Mouse (Mus musculus) thymus, adult 2 months (tissue): ENCODE data around the gene Zfp276.

ENCODE experiments used
- CTCF ChIP-seq: fragments of 200-500 bp; IDR thresholded peaks from 2 replicates; pipeline ENCODE4 v1.5.1; 2012; ENCODE audit warnings: mild to moderate bottlenecking, control low read depth, low read length, moderate library complexity, borderline replicate concordance; ENCODE audit not compliant: control insufficient read depth, poor library complexity, insufficient read depth; ENCODE audit errors: extremely low read depth
- POLR2A ChIP-seq: fragments of 200-500 bp; IDR thresholded peaks from 2 replicates; pipeline ENCODE4 v1.6.1; 2012; ENCODE audit warnings: mild to moderate bottlenecking, low read length, control low read depth, moderate library complexity; ENCODE audit not compliant: control insufficient read depth, poor library complexity, insufficient read depth; ENCODE audit errors: extremely low read depth

DNA sequence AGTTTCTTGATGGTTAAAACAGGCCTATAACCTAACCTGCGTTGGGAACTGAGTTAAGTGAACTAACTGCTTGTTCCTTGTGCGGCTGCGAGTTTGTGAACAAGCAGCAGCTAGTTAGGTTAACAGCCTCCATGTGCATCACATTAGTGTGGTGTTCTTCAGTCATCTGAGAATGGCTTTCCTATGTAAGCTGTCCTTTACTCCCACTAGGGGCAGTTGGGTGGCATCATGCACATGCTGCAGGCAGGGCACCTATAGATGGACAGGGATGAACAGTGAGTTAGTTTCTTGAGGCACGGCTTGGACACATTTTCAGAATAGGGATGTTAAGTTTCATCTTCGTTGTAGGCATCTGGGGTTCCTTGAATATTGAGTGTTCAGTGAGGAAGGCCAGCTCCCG lies 1.2 kb downstream of the Zfp276 start:
- TF ChIP-seq CTCF (no peak), POLR2A (no peak)
